In genomic region chr11:3293361-3293760, GRCm38 (mm10) we compare ENCODE assay signal across 8 mouse cellular contexts. TPM values are rescaled to one million over a fixed set of nuclear protein-coding genes. Genes with fewer than 3 reads are reported as not detected.
DNase-seq lines count a peak whose midpoint lies in the region; ATAC-seq and TF ChIP-seq lines count a peak whose summit lies in the region.

No protein-coding gene starts in this region.

- peaks cover 52% of the 10 kb centered on the region for H3K36me3 ChIP-seq in kidney, embryonic 15.5 days
- peaks cover 41% of the 10 kb centered on the region for H3K36me3 ChIP-seq in hindbrain, embryonic 15.5 days
- H3K36me3 ChIP-seq in midbrain, embryonic 16.5 days (ENCODE audit: control insufficient read depth, insufficient read depth, low read length), result peaks cover 12% of the 10 kb centered on the region

- no peak for ATAC-seq in kidney, embryonic 15.5 days (replicated peaks; ENCODE audit: low FRiP score)
- ATAC-seq in hindbrain, embryonic 15.5 days (ENCODE audit: low FRiP score, low read depth), result no peak
- no peak for ATAC-seq in midbrain, embryonic 16.5 days
- ATAC-seq in megakaryocyte-erythroid progenitor cell, adult 5-6 weeks (replicated peaks; ENCODE audit: low FRiP score, low TSS enrichment, poor library complexity, severe bottlenecking), result no peak

- DNase-seq in kidney, adult 11 months, result no peak
- DNase-seq in right cerebral cortex, adult 2 months (ENCODE audit: low spot score in 2 of 2), result no peak
- DNase-seq in adrenal gland, adult (ENCODE audit: inconsistent age in 2 of 2, low spot score in 1 of 2), result no peak

- H3K27ac ChIP-seq in kidney, embryonic 15.5 days, result peak overlapping the region; percentile 100
- peak overlapping the region; percentile 19 for H3K27ac ChIP-seq in cortical plate, adult 2 months (ENCODE audit: insufficient read depth, low read length)
- H3K27ac ChIP-seq in hindbrain, embryonic 15.5 days (replicated peaks), result peak overlapping the region; percentile 100
- peak overlapping the region; percentile 100 for H3K27ac ChIP-seq in midbrain, embryonic 16.5 days (ENCODE audit: low read length)

- no peaks in the 10 kb centered on the region for H3K9me3 ChIP-seq in kidney, embryonic 15.5 days (replicated peaks)
- H3K9me3 ChIP-seq in hindbrain, embryonic 15.5 days, result no peaks in the 10 kb centered on the region
- H3K9me3 ChIP-seq in midbrain, embryonic 16.5 days (replicated peaks; ENCODE audit: control insufficient read depth, low read length, poor library complexity, severe bottlenecking), result no peaks in the 10 kb centered on the region

- TF ChIP-seq POLR2A in cortical plate, adult 2 months (IDR thresholded peaks at IDR 0.05; ENCODE audit: extremely low read depth, insufficient read depth, low read length), result no peak

- no peaks in the 10 kb centered on the region for H3K27me3 ChIP-seq in kidney, embryonic 15.5 days
- H3K27me3 ChIP-seq in hindbrain, embryonic 15.5 days, result no peaks in the 10 kb centered on the region
- H3K27me3 ChIP-seq in midbrain, embryonic 16.5 days (ENCODE audit: control insufficient read depth, insufficient read depth, low read depth, low read length), result no peaks in the 10 kb centered on the region

- peak overlapping the region; percentile 99 for H3K9ac ChIP-seq in kidney, embryonic 15.5 days
- H3K9ac ChIP-seq in hindbrain, embryonic 15.5 days, result peak overlapping the region; percentile 98
- peak overlapping the region; percentile 99 for H3K9ac ChIP-seq in midbrain, embryonic 16.5 days (ENCODE audit: low read depth, low read length)

- peaks cover 66% of the 10 kb centered on the region for H3K4me1 ChIP-seq in kidney, embryonic 15.5 days
- H3K4me1 ChIP-seq in cortical plate, adult 2 months (ENCODE audit: control insufficient read depth, insufficient read depth, low read length), result peaks cover 4% of the 10 kb centered on the region; the same call in 1 of the 2 replicates
- H3K4me1 ChIP-seq in hindbrain, embryonic 15.5 days (replicated peaks), result peaks cover 73% of the 10 kb centered on the region
- peaks cover 40% of the 10 kb centered on the region for H3K4me1 ChIP-seq in midbrain, embryonic 16.5 days (ENCODE audit: control insufficient read depth, insufficient read depth, low read length)

- peak overlapping the region; percentile 86 for H3K4me2 ChIP-seq in kidney, embryonic 15.5 days
- H3K4me2 ChIP-seq in hindbrain, embryonic 15.5 days, result peak overlapping the region; percentile 98
- peak overlapping the region; percentile 91 for H3K4me2 ChIP-seq in midbrain, embryonic 16.5 days (ENCODE audit: low read length)

- WGBS in kidney, embryonic 15.5 days, result 37% methylated on average over 4 of the region's 4 CpGs
- 14% methylated on average over 4 of the region's 4 CpGs for WGBS in hindbrain, embryonic 15.5 days
- WGBS in midbrain, embryonic 16.5 days, result 9% methylated on average over 4 of the region's 4 CpGs

- no peak for TF ChIP-seq CTCF in cortical plate, adult 2 months (IDR thresholded peaks at IDR 0.05; ENCODE audit: extremely low read depth, insufficient read depth, low read length)

- peak overlapping the region; percentile 85 for H3K4me3 ChIP-seq in kidney, embryonic 15.5 days (replicated peaks)
- peak overlapping the region; percentile 83; the same call in 1 of the 2 replicates for H3K4me3 ChIP-seq in cortical plate, adult 2 months (ENCODE audit: insufficient read depth, low read length)
- peak overlapping the region; percentile 90 for H3K4me3 ChIP-seq in hindbrain, embryonic 15.5 days
- peak overlapping the region; percentile 71 for H3K4me3 ChIP-seq in midbrain, embryonic 16.5 days (ENCODE audit: low read depth, low read length)

RNA-seq across cellular contexts. Expression of gene Patz1, which starts 4.7 kb away (rescaled TPM):
- polyA plus RNA-seq in kidney, embryonic 15.5 days (2015; fragmentation: Nextera tagmentation; extraction: Ambion mirVana), result 57.3 and 60.4 TPM in 2 replicates
- 29.0 and 30.1 TPM in 2 replicates for polyA plus RNA-seq in cortical plate, adult 2 months (2012; rRNA removed)
- polyA plus RNA-seq in hindbrain, embryonic 15.5 days (2015; fragmentation: Nextera tagmentation; extraction: Ambion mirVana), result 51.9 and 54.3 TPM in 2 replicates
- 41.6 and 52.0 TPM in 2 replicates for polyA plus RNA-seq in midbrain, embryonic 16.5 days (2015; fragmentation: Nextera tagmentation; extraction: Ambion mirVana)
- total RNA-seq in megakaryocyte-erythroid progenitor cell, adult 5-6 weeks (2014; fragmentation: Nextera tagmentation), result 89.5 and 92.4 TPM in 2 replicates
- total RNA-seq in megakaryocyte-erythroid progenitor cell, adult 5-6 weeks (2017), result 64.2 and 78.3 TPM in 2 replicates

RNA-seq across cellular contexts. Expression of gene Drg1, which starts 27.1 kb away (rescaled TPM):
- 223 and 224 TPM in 2 replicates for polyA plus RNA-seq in kidney, embryonic 15.5 days (2015; fragmentation: Nextera tagmentation; extraction: Ambion mirVana)
- polyA plus RNA-seq in cortical plate, adult 2 months (2012; rRNA removed), result 77.1 and 88.5 TPM in 2 replicates
- polyA plus RNA-seq in hindbrain, embryonic 15.5 days (2015; fragmentation: Nextera tagmentation; extraction: Ambion mirVana), result 205 and 207 TPM in 2 replicates
- 212 and 223 TPM in 2 replicates for polyA plus RNA-seq in midbrain, embryonic 16.5 days (2015; fragmentation: Nextera tagmentation; extraction: Ambion mirVana)
- 178 and 211 TPM in 2 replicates for total RNA-seq in megakaryocyte-erythroid progenitor cell, adult 5-6 weeks (2014; fragmentation: Nextera tagmentation)
- 230 and 276 TPM in 2 replicates for total RNA-seq in megakaryocyte-erythroid progenitor cell, adult 5-6 weeks (2017)

RNA-seq across cellular contexts. Expression of gene Pik3ip1, which starts 36.8 kb away (rescaled TPM):
- polyA plus RNA-seq in kidney, embryonic 15.5 days (2015; fragmentation: Nextera tagmentation; extraction: Ambion mirVana), result 11.4 and 13.2 TPM in 2 replicates
- 41.3 and 42.6 TPM in 2 replicates for polyA plus RNA-seq in cortical plate, adult 2 months (2012; rRNA removed)
- 26.1 and 26.3 TPM in 2 replicates for polyA plus RNA-seq in hindbrain, embryonic 15.5 days (2015; fragmentation: Nextera tagmentation; extraction: Ambion mirVana)
- 22.8 and 29.5 TPM in 2 replicates for polyA plus RNA-seq in midbrain, embryonic 16.5 days (2015; fragmentation: Nextera tagmentation; extraction: Ambion mirVana)
- 8.3 and 20.5 TPM in 2 replicates for total RNA-seq in megakaryocyte-erythroid progenitor cell, adult 5-6 weeks (2014; fragmentation: Nextera tagmentation)
- total RNA-seq in megakaryocyte-erythroid progenitor cell, adult 5-6 weeks (2017), result 17.5 and 28.1 TPM in 2 replicates

Comparison
In these comparisons a context has a peak if more than half of its experiments do, and no peak if none do; other contexts are left out.
1. H3K27ac ChIP-seq: peak in every context shown above with its lines; median percentile 100 in kidney, embryonic 15.5 days; 100 in hindbrain, embryonic 15.5 days; 100 in midbrain, embryonic 16.5 days; 19 in cortical plate, adult 2 months.